Mouse (Mus musculus): ENCODE measurements around the gene Zfp296. TPM values are rescaled to one million over a fixed set of nuclear protein-coding genes. Genes with fewer than 3 reads are reported as not detected.

Zfp296 gene
- total and polyA plus RNA-seq, 2 experiments from 2014 or later: 0.12 to 3.6 TPM

- peaks cover 18% of the 10 kb centered on the region for H3K36me3 ChIP-seq (replicated peaks; ENCODE audit: control insufficient read depth, insufficient read depth, low read length)
- ATAC-seq (ENCODE audit: insufficient read depth, low read depth) (peak; percentile 86), DNase-seq (ENCODE audit: low spot score) (peak; percentile 94)
- H3K4me1 ChIP-seq (ENCODE audit: control insufficient read depth, insufficient read depth): 0 out of 2 replicates have a peak, but pooled peaks cover 4% of the 10 kb centered on the region
- no peak for TF ChIP-seq CTCF (IDR thresholded peaks at IDR 0.05; ENCODE audit: low read depth)
- no peaks in the 10 kb centered on the region for H3K9me3 ChIP-seq (replicated peaks; ENCODE audit: control insufficient read depth, low read length)
- H3K4me3 ChIP-seq (ENCODE audit: low read depth, low read length): peak overlapping the region; percentile 84
- WGBS: 2% methylated on average over 55 of the region's 57 CpGs
- H3K4me2 ChIP-seq (ENCODE audit: low read depth, low read length): peak overlapping the region; percentile 99
- H3K27ac ChIP-seq (ENCODE audit: low read depth): peak overlapping the region; percentile 91
- H3K9ac ChIP-seq (replicated peaks; ENCODE audit: low read depth, low read length): peak overlapping the region; percentile 69
- H3K27me3 ChIP-seq (ENCODE audit: control insufficient read depth, insufficient read depth, low read length): no peaks in the 10 kb centered on the region
Observed at GRCm38 (mm10) chr7:19628536-19629360, 51.7 kb downstream of the Zfp296 start.

GRCm38 (mm10) chr7:19629361-19629734, 52.3 kb downstream of the Zfp296 start, which contains the start of gene Relb:
Gene Relb, minus strand, starts transcription at chr7:19629438.
- ATAC-seq (ENCODE audit: insufficient read depth, low read depth) (peak; percentile 71), DNase-seq (ENCODE audit: low spot score) (peak; percentile 76)
- Histone ChIP-seq H3K4me1 (ENCODE audit: control insufficient read depth, insufficient read depth) (0 out of 2 replicates have a peak, but pooled peaks cover 4% of the 10 kb centered on the region), H3K27ac (ENCODE audit: low read depth) (peak within 1 kb of the TSS; percentile 91), H3K36me3 (replicated peaks; ENCODE audit: control insufficient read depth, insufficient read depth, low read length) (peaks cover 24% of the 10 kb centered on the region), H3K4me3 (ENCODE audit: low read depth, low read length) (peak within 1 kb of the TSS; percentile 84), H3K9me3 (replicated peaks; ENCODE audit: control insufficient read depth, low read length) (no peaks in the 10 kb centered on the region), H3K4me2 (ENCODE audit: low read depth, low read length) (peak within 1 kb of the TSS; percentile 99), H3K9ac (replicated peaks; ENCODE audit: low read depth, low read length) (peak within 1 kb of the TSS; percentile 69), H3K27me3 (ENCODE audit: control insufficient read depth, insufficient read depth, low read length) (no peaks in the 10 kb centered on the region)
- 2% methylated on average over 35 of the region's 41 CpGs for WGBS
- TF ChIP-seq CTCF (IDR thresholded peaks at IDR 0.05; ENCODE audit: low read depth): no peak
- TF ChIP-seq EP300 (IDR thresholded peaks at IDR 0.05; ENCODE audit: low read depth): no peak

Other genes starting within 250 kb of the Zfp296 start
- gene Ercc1, start 232.5 kb upstream of the Zfp296 start, total RNA-seq (2014; rRNA removed; ENCODE audit: low replicate concordance): 26.2 and 40.5 TPM in 2 replicates
- gene Ercc1, start 232.5 kb upstream of the Zfp296 start, polyA plus RNA-seq (2015; fragmentation: Nextera tagmentation; extraction: Ambion mirVana): 55.2 and 61.0 TPM in 2 replicates
- gene Cd3eap, start 217.8 kb upstream of the Zfp296 start, total RNA-seq (2014; rRNA removed; ENCODE audit: low replicate concordance): 1.9 and 3.2 TPM in 2 replicates
- gene Cd3eap, start 217.8 kb upstream of the Zfp296 start, polyA plus RNA-seq (2015; fragmentation: Nextera tagmentation; extraction: Ambion mirVana): 11.1 and 11.7 TPM in 2 replicates
- gene Ppp1r13l, start 217.5 kb upstream of the Zfp296 start, total RNA-seq (2014; rRNA removed; ENCODE audit: low replicate concordance): 11.8 and 13.5 TPM in 2 replicates
- gene Ppp1r13l, start 217.5 kb upstream of the Zfp296 start, polyA plus RNA-seq (2015; fragmentation: Nextera tagmentation; extraction: Ambion mirVana): 12.0 and 14.0 TPM in 2 replicates
- 20.4 and 30.8 TPM in 2 replicates for gene Ercc2, start 195.3 kb upstream of the Zfp296 start, total RNA-seq (2014; rRNA removed; ENCODE audit: low replicate concordance)
- gene Ercc2, start 195.3 kb upstream of the Zfp296 start, polyA plus RNA-seq (2015; fragmentation: Nextera tagmentation; extraction: Ambion mirVana): 4.9 and 6.0 TPM in 2 replicates
- gene Klc3, start 173.2 kb upstream of the Zfp296 start, total RNA-seq (2014; rRNA removed; ENCODE audit: low replicate concordance): 0.31 TPM in 1 of 2 replicates, not detected in the other
- gene Klc3, start 173.2 kb upstream of the Zfp296 start, polyA plus RNA-seq (2015; fragmentation: Nextera tagmentation; extraction: Ambion mirVana): 0.72 and 0.99 TPM in 2 replicates
- 4,715 and 5,632 TPM in 2 replicates for gene Ckm, start 172.5 kb upstream of the Zfp296 start, total RNA-seq (2014; rRNA removed; ENCODE audit: low replicate concordance)
- 4,516 and 4,665 TPM in 2 replicates for gene Ckm, start 172.5 kb upstream of the Zfp296 start, polyA plus RNA-seq (2015; fragmentation: Nextera tagmentation; extraction: Ambion mirVana)
- gene Mark4, start 118.5 kb upstream of the Zfp296 start, total RNA-seq (2014; rRNA removed; ENCODE audit: low replicate concordance): 16.0 and 26.4 TPM in 2 replicates
- gene Mark4, start 118.5 kb upstream of the Zfp296 start, polyA plus RNA-seq (2015; fragmentation: Nextera tagmentation; extraction: Ambion mirVana): 5.5 and 5.6 TPM in 2 replicates
- 1.9 and 3.5 TPM in 2 replicates for gene Exoc3l2, start 114.0 kb upstream of the Zfp296 start, total RNA-seq (2014; rRNA removed; ENCODE audit: low replicate concordance)
- gene Exoc3l2, start 114.0 kb upstream of the Zfp296 start, polyA plus RNA-seq (2015; fragmentation: Nextera tagmentation; extraction: Ambion mirVana): 0.49 and 0.62 TPM in 2 replicates
- 9.3 and 11.9 TPM in 2 replicates for gene Bloc1s3, start 68.9 kb upstream of the Zfp296 start, total RNA-seq (2014; rRNA removed; ENCODE audit: low replicate concordance)
- gene Bloc1s3, start 68.9 kb upstream of the Zfp296 start, polyA plus RNA-seq (2015; fragmentation: Nextera tagmentation; extraction: Ambion mirVana): 1.2 TPM in 2 replicates
- 65.1 and 84.9 TPM in 2 replicates for gene Trappc6a, start 68.9 kb upstream of the Zfp296 start, total RNA-seq (2014; rRNA removed; ENCODE audit: low replicate concordance)
- gene Trappc6a, start 68.9 kb upstream of the Zfp296 start, polyA plus RNA-seq (2015; fragmentation: Nextera tagmentation; extraction: Ambion mirVana): 79.5 and 83.3 TPM in 2 replicates
- not detected in 2 replicates for gene Nkpd1, start 59.4 kb upstream of the Zfp296 start, total RNA-seq (2014; rRNA removed; ENCODE audit: low replicate concordance)
- not detected in 2 replicates for gene Nkpd1, start 59.4 kb upstream of the Zfp296 start, polyA plus RNA-seq (2015; fragmentation: Nextera tagmentation; extraction: Ambion mirVana)
- 40.6 and 53.3 TPM in 2 replicates for gene Ppp1r37, start 14.2 kb upstream of the Zfp296 start, total RNA-seq (2014; rRNA removed; ENCODE audit: low replicate concordance)
- gene Ppp1r37, start 14.2 kb upstream of the Zfp296 start, polyA plus RNA-seq (2015; fragmentation: Nextera tagmentation; extraction: Ambion mirVana): 11.4 and 12.6 TPM in 2 replicates
- gene Gemin7, start 308 bp downstream of the Zfp296 start, total RNA-seq (2014; rRNA removed; ENCODE audit: low replicate concordance): 63.2 and 67.3 TPM in 2 replicates
- 114 and 115 TPM in 2 replicates for gene Gemin7, start 308 bp downstream of the Zfp296 start, polyA plus RNA-seq (2015; fragmentation: Nextera tagmentation; extraction: Ambion mirVana)
- 18.9 and 75.2 TPM in 2 replicates for gene Clasrp, start 27.2 kb downstream of the Zfp296 start, total RNA-seq (2014; rRNA removed; ENCODE audit: low replicate concordance)
- 13.4 and 17.5 TPM in 2 replicates for gene Clasrp, start 27.2 kb downstream of the Zfp296 start, polyA plus RNA-seq (2015; fragmentation: Nextera tagmentation; extraction: Ambion mirVana)
- 9.0 and 11.7 TPM in 2 replicates for gene Relb, start 52.2 kb downstream of the Zfp296 start, total RNA-seq (2014; rRNA removed; ENCODE audit: low replicate concordance)
- 6.5 and 7.2 TPM in 2 replicates for gene Relb, start 52.2 kb downstream of the Zfp296 start, polyA plus RNA-seq (2015; fragmentation: Nextera tagmentation; extraction: Ambion mirVana)
- 97.9 and 128 TPM in 2 replicates for gene Clptm1, start 87.7 kb downstream of the Zfp296 start, total RNA-seq (2014; rRNA removed; ENCODE audit: low replicate concordance)
- 68.5 and 71.5 TPM in 2 replicates for gene Clptm1, start 87.7 kb downstream of the Zfp296 start, polyA plus RNA-seq (2015; fragmentation: Nextera tagmentation; extraction: Ambion mirVana)
- gene Apoc2, start 100.7 kb downstream of the Zfp296 start, total RNA-seq (2014; rRNA removed; ENCODE audit: low replicate concordance): not detected in 2 replicates
- gene Apoc2, start 100.7 kb downstream of the Zfp296 start, polyA plus RNA-seq (2015; fragmentation: Nextera tagmentation; extraction: Ambion mirVana): 0.22 and 0.78 TPM in 2 replicates
- gene Gm44805, start 104.1 kb downstream of the Zfp296 start, total RNA-seq (2014; rRNA removed; ENCODE audit: low replicate concordance): 0.31 TPM in 1 of 2 replicates, not detected in the other
- gene Gm44805, start 104.1 kb downstream of the Zfp296 start, polyA plus RNA-seq (2015; fragmentation: Nextera tagmentation; extraction: Ambion mirVana): not detected in 2 replicates
- gene Apoc4, start 104.2 kb downstream of the Zfp296 start, total RNA-seq (2014; rRNA removed; ENCODE audit: low replicate concordance): not detected in 2 replicates
- gene Apoc4, start 104.2 kb downstream of the Zfp296 start, polyA plus RNA-seq (2015; fragmentation: Nextera tagmentation; extraction: Ambion mirVana): 0.18 TPM in 2 replicates
- not detected in 2 replicates for gene Apoc1, start 115.4 kb downstream of the Zfp296 start, total RNA-seq (2014; rRNA removed; ENCODE audit: low replicate concordance)
- gene Apoc1, start 115.4 kb downstream of the Zfp296 start, polyA plus RNA-seq (2015; fragmentation: Nextera tagmentation; extraction: Ambion mirVana): 8.2 and 10.8 TPM in 2 replicates
- 369 and 373 TPM in 2 replicates for gene Apoe, start 121.9 kb downstream of the Zfp296 start, total RNA-seq (2014; rRNA removed; ENCODE audit: low replicate concordance)
- 471 and 552 TPM in 2 replicates for gene Apoe, start 121.9 kb downstream of the Zfp296 start, polyA plus RNA-seq (2015; fragmentation: Nextera tagmentation; extraction: Ambion mirVana)
- gene Tomm40, start 138.2 kb downstream of the Zfp296 start, total RNA-seq (2014; rRNA removed; ENCODE audit: low replicate concordance): 170 and 172 TPM in 2 replicates
- gene Tomm40, start 138.2 kb downstream of the Zfp296 start, polyA plus RNA-seq (2015; fragmentation: Nextera tagmentation; extraction: Ambion mirVana): 164 and 166 TPM in 2 replicates
- 76.5 and 81.3 TPM in 2 replicates for gene Nectin2, start 173.2 kb downstream of the Zfp296 start, total RNA-seq (2014; rRNA removed; ENCODE audit: low replicate concordance)
- gene Nectin2, start 173.2 kb downstream of the Zfp296 start, polyA plus RNA-seq (2015; fragmentation: Nextera tagmentation; extraction: Ambion mirVana): 43.6 and 44.8 TPM in 2 replicates
- gene Bcam, start 193.7 kb downstream of the Zfp296 start, total RNA-seq (2014; rRNA removed; ENCODE audit: low replicate concordance): 697 and 786 TPM in 2 replicates
- gene Bcam, start 193.7 kb downstream of the Zfp296 start, polyA plus RNA-seq (2015; fragmentation: Nextera tagmentation; extraction: Ambion mirVana): 293 and 303 TPM in 2 replicates
- gene Cblc, start 219.5 kb downstream of the Zfp296 start, total RNA-seq (2014; rRNA removed; ENCODE audit: low replicate concordance): 0.35 TPM in 1 of 2 replicates, not detected in the other
- 0.36 and 0.37 TPM in 2 replicates for gene Cblc, start 219.5 kb downstream of the Zfp296 start, polyA plus RNA-seq (2015; fragmentation: Nextera tagmentation; extraction: Ambion mirVana)
- gene Bcl3, start 245.5 kb downstream of the Zfp296 start, total RNA-seq (2014; rRNA removed; ENCODE audit: low replicate concordance): 1.7 and 6.7 TPM in 2 replicates
- gene Bcl3, start 245.5 kb downstream of the Zfp296 start, polyA plus RNA-seq (2015; fragmentation: Nextera tagmentation; extraction: Ambion mirVana): 1.6 and 2.0 TPM in 2 replicates